Mouse (Mus musculus): Measurements from ENCODE around the gene Olfr503. TPM values are rescaled to one million over a fixed set of nuclear protein-coding genes. Genes with fewer than 3 reads are reported as not detected.
"Not testable (repeated sequence)": the region's sequence is repeated elsewhere in the genome, so short reads cannot be mapped to it uniquely, and the experiment has no call there.

Olfr503 gene
- not detected for total RNA-seq (2021)
- long read RNA-seq, result 0 reads

GRCm38 (mm10) chr7:108544227-108544626 is at the start of gene Olfr503:
Gene Olfr503, plus strand, starts transcription at chr7:108544527.
- DNase-seq (ENCODE audit: low spot score in 2 of 2), result not testable (repeated sequence)

GRCm38 (mm10) chr7:108524965-108525364 is 19.4 kb upstream of the Olfr503 start, which contains the start of gene Olfr502:
Gene Olfr502, minus strand, starts transcription at chr7:108525065.
- DNase-seq (ENCODE audit: low spot score in 2 of 2), result no peak

- DNase-seq (ENCODE audit: low spot score in 2 of 2), result no peak
These were observed 1.9 kb upstream of the Olfr503 start for GRCm38 (mm10) chr7:108542416-108542815.

- no peak for DNase-seq (ENCODE audit: low spot score in 2 of 2)
These were observed 21.4 kb downstream of the Olfr503 start, which contains the start of gene Olfr504 for GRCm38 (mm10) chr7:108565693-108566092. Gene Olfr504, minus strand, starts transcription at chr7:108565793.

GRCm38 (mm10) chr7:108589797-108590196 is 45.5 kb downstream of the Olfr503 start:
- DNase-seq (ENCODE audit: low spot score in 2 of 2), result no peak

Other genes with a start within 250 kb of the Olfr503 start
- gene Olfr491, start 231.1 kb upstream of the Olfr503 start, total RNA-seq (2021), result not detected
- not detected for gene Olfr492, start 220.9 kb upstream of the Olfr503 start, total RNA-seq (2021)
- gene Olfr493, start 197.5 kb upstream of the Olfr503 start, total RNA-seq (2021), result not detected
- not detected for gene Olfr494, start 179.2 kb upstream of the Olfr503 start, total RNA-seq (2021)
- not detected for gene Olfr495, start 151.4 kb upstream of the Olfr503 start, total RNA-seq (2021)
- gene Olfr497, start 124.1 kb upstream of the Olfr503 start, total RNA-seq (2021), result not detected
- not detected for gene Olfr498, start 79.2 kb upstream of the Olfr503 start, total RNA-seq (2021)
- gene Olfr502, start 19.5 kb upstream of the Olfr503 start, total RNA-seq (2021), result not detected
- not detected for gene Olfr504, start 21.3 kb downstream of the Olfr503 start, total RNA-seq (2021)
- not detected for gene Olfr506, start 66.3 kb downstream of the Olfr503 start, total RNA-seq (2021)
- gene Olfr507, start 77.3 kb downstream of the Olfr503 start, total RNA-seq (2021), result not detected
- gene Olfr508, start 85.5 kb downstream of the Olfr503 start, total RNA-seq (2021), result not detected
- not detected for gene Olfr509, start 107.4 kb downstream of the Olfr503 start, total RNA-seq (2021)
- not detected for gene Olfr510, start 121.9 kb downstream of the Olfr503 start, total RNA-seq (2021)
- gene Olfr512, start 168.8 kb downstream of the Olfr503 start, total RNA-seq (2021), result not detected
- not detected for gene Olfr513, start 206.4 kb downstream of the Olfr503 start, total RNA-seq (2021)

All from layer of hippocampus, adult 18-20 months (tissue).